Mouse (Mus musculus): ENCODE results near the gene Shisa5.

The Shisa5 gene

DNA sequence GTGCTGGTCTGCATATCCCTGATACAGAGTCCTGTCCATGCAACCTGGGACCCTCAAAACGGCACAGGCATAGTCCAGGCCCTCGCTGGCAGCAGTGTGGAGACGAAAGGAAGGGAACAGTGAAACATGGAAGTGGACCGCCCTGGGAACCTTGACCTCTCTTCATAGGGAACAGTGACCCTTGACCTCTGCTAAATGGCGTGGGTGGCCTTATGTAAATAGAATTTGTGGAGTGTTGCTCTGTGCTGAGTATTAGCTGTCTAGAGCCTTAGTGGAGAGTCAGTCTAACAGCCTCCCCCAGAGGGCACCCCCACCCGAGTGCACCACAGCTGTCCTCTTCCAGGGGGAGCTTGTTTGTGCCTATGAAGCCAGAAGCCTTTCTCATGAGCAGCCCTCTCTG is 54.4 kb downstream of the Shisa5 start:
- no peak for DNase-seq (ENCODE audit: low read depth, low spot score)

DNA sequence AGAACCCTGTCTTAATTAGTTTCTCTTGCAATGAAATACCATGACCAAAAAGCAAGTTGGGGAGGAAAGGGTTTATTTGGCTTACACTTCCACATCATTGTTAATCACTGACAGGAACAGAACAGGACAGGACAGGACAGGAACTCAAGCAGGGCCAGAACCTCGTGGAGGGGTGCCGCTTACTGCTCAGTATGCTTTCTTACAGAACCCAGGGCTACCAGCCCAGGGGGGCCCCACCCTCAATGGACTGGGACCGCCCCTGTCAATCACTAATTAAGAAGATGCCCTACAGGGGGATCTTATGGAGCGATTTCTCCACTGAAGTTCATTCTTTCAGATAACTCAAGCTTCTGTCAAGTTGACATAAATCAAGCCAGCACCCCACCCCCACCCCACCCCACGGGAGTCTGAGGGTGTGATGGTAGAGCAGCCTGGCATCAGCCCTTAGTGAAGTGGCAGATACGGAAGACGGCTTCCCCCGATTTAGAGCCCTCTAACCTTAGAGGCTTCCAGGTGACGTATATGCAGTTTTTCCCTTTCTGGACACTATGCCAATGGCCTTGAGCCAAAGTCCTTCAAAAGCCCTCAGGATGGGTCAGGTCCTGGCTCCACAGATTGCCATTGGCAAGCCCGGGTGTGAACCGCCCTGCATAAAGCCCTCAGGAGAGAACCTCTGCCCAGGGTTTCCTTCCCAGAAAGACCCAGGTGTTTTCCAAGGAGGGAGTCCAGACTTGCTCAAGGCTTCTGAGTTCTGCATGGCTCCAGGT is 55.6 kb downstream of the Shisa5 start:
- DNase-seq (ENCODE audit: low read depth, low spot score): no peak

DNA sequence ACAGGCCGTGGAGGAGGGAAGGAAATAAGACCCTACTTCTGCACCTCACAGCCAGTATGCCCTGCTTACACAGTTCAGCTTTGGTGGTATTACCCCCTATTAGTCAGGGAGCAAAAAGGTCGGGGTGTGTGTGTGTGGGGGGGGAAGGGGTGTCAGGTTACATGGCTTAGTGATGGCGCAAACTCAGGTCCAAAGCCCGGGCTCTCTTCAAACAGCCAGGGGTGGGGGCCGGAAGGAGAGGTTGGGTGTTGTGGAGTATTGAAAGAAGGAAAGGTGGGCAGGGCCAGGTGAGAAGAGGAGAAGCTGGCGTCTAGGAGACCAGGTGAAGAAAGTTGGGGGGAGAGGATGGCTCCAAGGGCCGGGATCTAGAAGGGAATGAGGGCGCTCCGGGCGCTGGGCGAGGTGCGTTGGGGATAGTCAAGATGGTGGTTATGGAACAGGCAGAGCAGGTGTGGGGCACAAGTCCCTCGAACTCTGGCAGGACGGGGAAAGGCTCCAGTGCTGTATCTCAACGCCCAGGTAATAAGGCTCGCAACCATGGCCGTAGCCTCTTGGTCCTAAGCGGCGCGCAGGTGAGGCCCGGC is 56.3 kb downstream of the Shisa5 start:
- no peak for DNase-seq (ENCODE audit: low read depth, low spot score)

DNA sequence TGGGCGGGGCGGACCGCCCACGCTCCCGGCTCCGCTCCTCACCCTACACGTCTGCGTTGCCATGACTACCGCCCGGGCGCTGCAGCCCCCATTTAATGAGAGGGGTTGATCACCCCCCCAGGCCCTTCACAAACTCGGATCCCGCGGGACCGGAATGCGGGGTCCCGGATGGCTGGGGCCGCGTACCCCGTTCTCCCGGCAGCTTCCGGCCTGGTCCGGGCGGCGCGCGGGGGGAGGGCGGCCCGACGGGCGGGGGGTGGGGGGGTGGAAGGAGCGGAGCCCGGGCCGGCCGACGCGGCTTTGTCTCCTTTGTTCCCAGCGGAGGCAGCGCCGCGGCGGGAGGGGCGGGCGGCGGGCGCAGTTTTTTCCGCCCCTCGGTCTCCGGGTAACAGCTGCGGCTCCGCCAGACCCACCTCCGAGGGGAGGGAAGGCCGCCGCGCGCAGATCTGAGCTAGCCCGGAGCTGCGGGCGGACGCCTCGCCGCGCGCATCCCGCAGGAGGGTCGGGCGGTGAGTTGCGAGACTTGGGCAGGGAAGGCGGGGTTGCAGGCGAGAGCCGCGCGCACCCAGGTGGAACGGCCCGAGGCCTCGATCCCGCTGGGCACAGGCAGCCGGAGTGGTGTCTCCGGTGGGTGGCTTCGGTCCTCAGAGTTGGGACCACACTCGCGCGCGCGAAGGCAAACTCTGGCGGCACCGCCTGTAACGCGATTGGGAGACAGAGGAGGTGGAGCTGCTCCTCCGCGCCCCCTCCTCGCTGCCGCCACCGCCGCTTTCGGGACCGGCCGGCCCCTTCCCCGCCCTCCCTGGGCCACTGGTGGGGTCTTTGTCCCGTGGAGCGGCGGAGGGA is 57.0 kb downstream of the Shisa5 start, which contains the start of gene Plxnb1:
Plxnb1 (plus strand) TSS at position 253 of the 846 bp plus-strand sequence.
- DNase-seq (ENCODE audit: low read depth, low spot score): peak; percentile 67

DNA sequence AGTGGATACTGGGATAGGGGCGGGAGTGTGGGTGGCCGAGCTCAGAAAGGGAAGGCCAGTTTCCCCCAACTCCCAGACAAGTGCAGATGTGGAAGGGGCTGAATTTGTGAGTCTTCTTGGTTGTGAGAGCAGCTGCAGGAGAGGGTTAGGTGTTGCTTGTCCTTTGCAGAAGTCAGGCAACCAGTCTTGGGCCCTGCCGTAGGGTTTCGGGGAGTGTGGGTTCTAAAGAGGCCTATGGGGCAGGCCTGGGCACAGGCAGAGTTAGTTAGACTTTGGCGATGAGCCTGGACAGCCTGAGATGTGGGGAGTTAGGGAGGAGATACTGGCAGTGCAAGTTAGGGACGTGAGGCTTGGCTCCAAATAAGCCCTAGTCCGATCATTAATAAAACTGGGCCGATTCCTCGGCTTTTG is 57.9 kb downstream of the Shisa5 start:
- DNase-seq (ENCODE audit: low read depth, low spot score): no peak

DNA sequence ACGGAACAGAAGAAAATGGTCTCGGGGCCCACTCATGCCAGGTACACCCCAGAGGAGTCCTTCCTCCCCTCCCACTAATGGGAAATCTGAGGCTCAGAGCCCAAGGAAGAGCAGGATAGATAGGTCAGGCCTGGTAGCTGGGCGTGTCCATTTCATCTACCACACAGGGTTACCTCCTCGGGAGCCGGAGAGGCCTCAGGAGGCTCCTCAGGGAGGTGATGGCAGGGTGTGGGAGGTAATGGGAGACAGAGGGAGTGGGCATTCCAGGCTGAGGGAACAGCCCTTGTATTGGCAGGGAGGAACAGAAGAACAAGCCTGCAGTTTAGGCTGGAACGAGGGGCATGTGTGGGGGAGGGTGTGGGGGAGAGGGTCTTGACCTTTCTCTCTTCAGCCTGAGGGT is 58.5 kb downstream of the Shisa5 start:
- no peak for DNase-seq (ENCODE audit: low read depth, low spot score)

DNA sequence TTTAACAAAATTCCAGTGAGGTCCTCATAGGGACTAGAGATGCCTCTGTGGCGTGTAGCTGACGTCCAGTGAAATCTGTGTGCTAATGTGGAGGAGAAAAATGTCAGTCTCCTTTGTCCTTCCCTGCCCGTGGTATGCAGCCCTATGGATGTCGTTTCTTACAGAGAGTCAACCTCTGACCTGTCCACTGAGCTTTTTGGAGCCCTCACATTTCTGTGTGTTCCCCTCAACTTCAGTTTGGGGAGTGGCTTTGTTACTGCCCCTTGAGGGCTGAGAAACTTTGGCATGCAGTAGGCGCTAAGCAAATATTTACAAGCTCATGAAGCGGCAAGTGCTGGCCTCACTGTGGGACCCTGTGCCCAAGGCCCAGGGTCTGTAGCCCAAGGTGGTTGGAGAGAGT is 58.9 kb downstream of the Shisa5 start:
- DNase-seq (ENCODE audit: low read depth, low spot score): no peak

DNA sequence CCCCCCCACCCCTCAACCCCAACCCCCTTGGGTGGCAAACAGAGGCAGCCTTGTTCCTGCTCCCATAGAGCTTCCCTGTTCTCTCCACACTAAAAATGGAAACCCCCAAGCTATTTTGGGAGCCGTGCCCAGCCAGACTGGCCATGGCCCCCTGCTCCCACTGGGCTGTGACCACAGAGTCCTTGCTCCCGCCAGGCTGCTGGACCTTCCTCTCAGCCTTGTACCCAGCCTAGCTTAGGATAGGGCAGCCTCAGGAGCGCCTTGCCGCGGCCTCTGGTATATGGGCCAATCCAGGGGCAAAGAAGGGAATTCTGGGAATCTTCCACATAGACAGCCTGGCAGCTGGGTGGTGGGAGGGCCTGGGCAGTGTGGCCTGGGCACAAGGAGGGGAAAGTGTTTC is 59.5 kb downstream of the Shisa5 start:
- no peak for DNase-seq (ENCODE audit: low read depth, low spot score)

DNA sequence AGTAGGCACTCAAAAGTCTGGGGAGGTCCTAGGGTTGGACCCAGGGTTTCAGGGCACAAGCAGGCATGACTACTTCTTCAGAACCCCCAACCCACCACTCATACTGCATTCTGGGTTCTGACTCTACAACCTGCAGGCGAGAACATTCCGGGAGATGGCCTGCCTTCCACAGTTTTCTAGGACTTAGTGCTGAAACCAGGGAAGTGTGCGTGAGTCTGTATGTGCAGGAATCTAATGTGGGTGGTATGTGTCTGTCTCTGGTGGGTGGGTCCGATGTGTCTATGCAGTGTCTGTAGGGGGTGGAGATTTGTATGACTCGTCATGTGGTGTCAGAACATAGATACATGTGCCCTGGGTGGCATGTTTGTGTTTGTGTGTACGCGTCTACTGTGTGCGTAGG is 60.0 kb downstream of the Shisa5 start:
- DNase-seq (ENCODE audit: low read depth, low spot score): no peak

DNA sequence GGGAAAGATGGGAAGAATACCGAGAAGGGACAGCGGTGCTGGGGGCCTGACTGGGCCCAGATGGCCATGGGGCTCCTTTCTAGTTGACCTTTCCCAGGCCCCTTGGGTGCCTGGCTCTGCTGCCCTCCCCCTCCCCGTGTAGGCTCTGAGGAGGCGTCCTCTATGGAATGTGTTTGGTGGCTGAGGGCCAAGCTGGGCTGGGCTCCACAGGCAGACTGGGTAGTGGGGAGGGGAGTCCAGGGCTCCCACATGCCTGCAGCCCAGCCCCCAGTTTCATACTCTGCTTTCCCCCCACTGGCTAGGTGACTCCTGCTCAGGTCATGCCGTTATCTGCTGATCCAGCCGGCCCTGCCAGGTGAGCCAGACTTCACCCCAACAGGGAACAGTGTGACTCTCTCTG is 60.6 kb downstream of the Shisa5 start:
- DNase-seq (ENCODE audit: low read depth, low spot score): no peak

DNA sequence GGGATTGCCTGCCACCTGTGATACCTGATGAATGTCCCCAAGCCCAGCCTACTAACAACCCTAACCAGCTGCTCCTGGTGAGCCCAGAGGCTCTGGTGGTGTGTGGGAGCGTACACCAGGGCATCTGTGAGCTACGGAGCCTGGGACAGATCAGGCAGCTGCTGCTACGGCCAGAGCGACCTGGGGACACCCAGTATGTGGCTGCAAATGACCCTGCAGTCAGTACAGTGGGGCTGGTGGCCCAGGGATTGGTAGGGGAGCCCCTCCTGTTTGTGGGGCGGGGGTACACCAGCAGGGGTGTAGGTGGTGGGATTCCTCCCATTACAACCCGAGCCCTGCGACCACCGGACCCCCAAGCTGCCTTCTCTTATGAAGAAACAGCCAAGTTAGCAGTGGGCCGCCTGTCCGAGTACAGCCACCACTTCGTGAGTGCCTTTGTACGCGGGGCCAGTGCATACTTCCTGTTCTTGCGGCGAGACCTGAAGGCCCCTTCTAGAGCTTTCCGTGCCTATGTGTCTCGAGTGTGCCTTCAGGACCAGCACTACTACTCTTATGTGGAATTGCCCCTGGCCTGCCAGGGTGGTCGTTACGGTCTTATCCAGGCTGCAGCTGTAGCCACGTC is 62.1 kb downstream of the Shisa5 start:
- no peak for DNase-seq (ENCODE audit: low read depth, low spot score)

DNA sequence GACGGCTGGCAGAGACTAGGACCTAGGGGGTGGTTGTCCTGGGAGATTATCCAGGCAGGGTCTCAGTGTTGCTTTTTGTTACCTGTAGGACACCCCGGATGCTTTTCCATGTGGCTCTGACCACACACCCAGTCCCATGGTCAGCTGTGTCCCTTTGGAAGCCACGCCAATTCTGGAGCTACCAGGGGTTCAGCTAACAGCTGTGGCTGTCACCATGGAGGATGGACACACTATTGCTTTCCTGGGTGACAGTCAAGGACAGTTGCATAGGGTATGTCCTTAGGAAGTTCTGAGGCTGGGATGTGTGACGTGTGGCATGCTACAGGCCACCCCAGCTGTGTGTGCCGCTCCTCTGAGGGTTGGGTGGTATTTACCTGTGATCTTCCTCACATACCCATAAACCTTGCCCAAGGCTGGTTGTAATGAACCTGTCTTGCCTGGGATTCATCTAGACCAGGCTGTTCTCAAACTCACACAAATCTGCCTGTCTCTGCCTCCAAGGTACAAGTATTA is 63.6 kb downstream of the Shisa5 start:
- DNase-seq (ENCODE audit: low read depth, low spot score): no peak

DNA sequence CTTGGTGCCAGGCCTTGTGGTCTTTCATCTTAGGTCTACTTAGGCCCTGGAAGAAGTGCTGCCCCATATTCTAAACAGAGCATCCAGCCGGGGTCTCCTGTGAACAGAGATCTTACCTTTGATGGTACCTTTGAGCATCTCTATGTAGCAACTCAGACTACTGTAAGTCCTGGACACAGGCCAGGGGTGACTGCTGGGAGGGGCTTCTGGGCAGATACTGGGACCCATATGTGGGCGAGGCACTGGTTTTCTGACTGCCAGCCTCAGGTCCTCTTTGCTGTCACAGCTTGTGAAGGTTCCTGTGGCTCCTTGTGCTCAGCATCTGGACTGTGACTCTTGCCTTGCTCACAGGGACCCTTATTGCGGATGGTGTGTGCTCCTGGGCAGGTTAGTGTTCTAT is 64.2 kb downstream of the Shisa5 start:
- DNase-seq (ENCODE audit: low read depth, low spot score): no peak

DNA sequence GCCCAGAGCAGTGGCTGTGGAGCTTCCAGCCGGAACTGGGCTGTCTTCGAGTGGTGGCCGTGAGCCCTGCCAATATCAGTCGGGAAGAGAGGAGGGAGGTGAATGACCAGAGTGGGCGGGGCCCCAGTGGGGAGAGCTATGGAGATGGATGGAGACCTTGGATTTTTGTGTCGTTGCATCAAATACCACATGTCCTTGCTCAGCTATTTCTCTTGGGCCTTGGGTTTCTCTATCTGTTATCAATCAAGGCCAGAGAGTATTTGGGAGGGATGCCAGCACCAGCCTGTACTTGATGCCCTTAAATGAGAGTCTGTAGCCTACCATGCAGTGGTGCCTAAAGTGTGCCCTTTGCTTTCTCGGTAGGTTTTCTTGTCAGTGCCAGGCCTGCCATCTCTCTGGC is 64.9 kb downstream of the Shisa5 start:
- DNase-seq (ENCODE audit: low read depth, low spot score): no peak

DNA sequence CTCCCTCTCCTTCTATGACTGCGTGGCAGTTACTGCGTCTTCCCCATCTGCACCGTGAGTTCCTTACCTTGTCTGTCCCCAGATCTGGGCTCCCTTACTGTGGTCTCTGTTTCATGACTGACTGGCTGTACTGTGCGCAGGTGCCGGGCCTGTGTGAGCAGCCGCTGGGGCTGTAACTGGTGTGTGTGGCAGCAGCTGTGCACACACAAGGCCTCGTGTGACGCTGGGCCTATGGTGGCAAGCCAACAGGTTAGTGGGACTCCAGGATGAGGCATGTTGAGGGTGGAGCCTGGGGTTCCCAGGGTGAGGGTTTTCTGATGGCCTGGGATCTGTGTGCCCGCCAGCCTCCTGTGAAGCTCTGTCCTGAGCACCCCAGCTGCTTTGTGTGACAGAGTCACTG is 65.7 kb downstream of the Shisa5 start:
- DNase-seq (ENCODE audit: low read depth, low spot score): no peak

DNA sequence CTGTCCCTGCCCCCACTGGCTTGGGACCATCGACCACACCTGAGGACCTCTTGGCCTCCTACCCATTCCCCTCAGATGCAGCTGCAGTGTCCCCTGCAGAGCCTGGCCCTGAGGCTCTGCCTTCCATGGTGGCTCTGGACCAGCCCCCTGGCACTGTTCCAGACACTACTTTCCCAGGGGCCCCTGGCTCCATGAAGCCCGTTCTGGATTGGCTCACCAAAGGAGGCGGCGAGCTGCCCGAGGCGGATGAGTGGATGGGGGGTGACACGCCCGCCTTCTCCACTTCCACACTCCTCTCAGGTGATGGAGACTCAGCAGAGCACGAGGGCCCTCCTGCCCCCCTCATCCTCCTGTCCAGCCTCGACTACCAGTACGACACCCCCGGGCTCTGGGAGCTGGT is 66.6 kb downstream of the Shisa5 start:
- DNase-seq (ENCODE audit: low read depth, low spot score): no peak

DNA sequence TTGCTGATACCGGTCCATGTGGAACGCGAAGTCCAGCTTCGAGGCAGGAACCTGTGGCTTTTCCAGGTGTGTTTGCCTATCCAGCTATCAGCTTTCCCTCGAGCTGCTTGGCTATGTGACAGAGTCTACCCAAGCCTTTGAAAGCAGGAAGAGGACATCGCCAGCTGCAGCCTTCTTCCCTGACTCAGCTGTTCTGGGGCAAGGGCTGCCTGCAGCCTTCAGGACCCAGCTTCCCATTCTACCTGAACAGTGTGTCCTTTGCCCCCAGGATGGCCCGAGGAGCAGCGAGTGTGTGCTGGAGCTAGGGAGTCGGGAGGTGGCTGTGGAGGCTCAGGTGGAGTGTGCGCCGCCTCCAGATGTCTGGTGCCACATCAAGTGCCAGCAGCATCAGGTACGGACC is 67.3 kb downstream of the Shisa5 start:
- DNase-seq (ENCODE audit: low read depth, low spot score): no peak

DNA sequence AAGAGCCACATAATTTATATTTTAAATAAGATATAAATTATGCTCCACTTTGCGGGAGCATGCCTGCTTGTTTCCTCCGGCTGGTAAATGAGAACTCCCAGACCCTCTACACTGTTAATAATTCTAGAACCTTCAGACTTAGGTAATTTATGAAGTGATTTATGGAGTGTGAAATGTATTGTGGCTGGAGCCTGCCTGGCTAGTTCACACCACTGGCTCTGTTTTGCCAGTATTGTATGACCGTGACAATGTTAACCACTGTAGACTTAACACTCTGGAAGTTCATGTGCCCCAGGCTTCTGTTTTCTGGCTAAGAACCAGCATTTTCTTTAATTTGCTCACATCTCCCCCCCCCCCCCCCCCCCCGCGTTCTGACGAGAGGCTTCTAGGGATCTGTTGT is 69.0 kb downstream of the Shisa5 start:
- no peak for DNase-seq (ENCODE audit: low read depth, low spot score)
